ENCODE assay signal across 17 mouse cellular contexts in genomic region chr4:135531236-135531635, GRCm38 (mm10). TPM values are rescaled to one million over a fixed set of nuclear protein-coding genes. Genes with fewer than 3 reads are reported as not detected.
DNase-seq lines count a peak whose midpoint lies in the region; ATAC-seq lines count a peak whose summit lies in the region.
"Had no signal": no experiment of that assay in that cellular context is flagged by ENCODE, and none has a peak within 500 bp of the region (broad histone marks: within the 10 kb centered on the region; RNA-seq: fewer than 3 reads in every experiment).

No protein-coding gene starts in this region.

- H3K4me3 ChIP-seq in liver, embryonic 11.5 days (ENCODE audit: low read depth, low read length) = no peak overlapping the region
- H3K4me3 ChIP-seq: heart, embryonic 13.5 days; limb, embryonic 15.5 days; lung, embryonic 15.5 days; megakaryocyte, embryonic 14.5 days had no signal

- H3K36me3 ChIP-seq in liver, embryonic 11.5 days (ENCODE audit: control insufficient read depth, insufficient read depth, low read length) = no peaks in the 10 kb centered on the region
- H3K36me3 ChIP-seq: heart, embryonic 13.5 days; limb, embryonic 15.5 days; lung, embryonic 15.5 days had no signal

- H3K4me1 ChIP-seq in liver, embryonic 11.5 days (replicated peaks; ENCODE audit: control insufficient read depth, insufficient read depth, low read length) = no peaks in the 10 kb centered on the region
- H3K4me1 ChIP-seq: lung, embryonic 15.5 days; megakaryocyte, embryonic 14.5 days had no signal

- ATAC-seq in liver, embryonic 11.5 days (replicated peaks; ENCODE audit: low FRiP score) = no peak
- ATAC-seq: Patski had no signal

- H3K9ac ChIP-seq in liver, embryonic 11.5 days (ENCODE audit: low read depth, low read length) = no peak overlapping the region
- H3K9ac ChIP-seq: heart, embryonic 13.5 days; limb, embryonic 15.5 days; lung, embryonic 15.5 days had no signal

- H3K27ac ChIP-seq in liver, embryonic 11.5 days (ENCODE audit: low read depth, low read length) = no peak overlapping the region
- H3K27ac ChIP-seq: heart, embryonic 13.5 days; kidney, postnatal 0 days; limb, embryonic 15.5 days; lung, embryonic 15.5 days had no signal

- 91% methylated on average over 9 of the region's 9 CpGs for WGBS in liver, embryonic 11.5 days

- peaks cover 6% of the 10 kb centered on the region for H3K9me3 ChIP-seq in liver, embryonic 11.5 days (ENCODE audit: control insufficient read depth, low read length)
- H3K9me3 ChIP-seq: lung, embryonic 15.5 days had no signal

- DNase-seq in left cerebral cortex, adult 11 months (ENCODE audit: low spot score) = peak; percentile 36
- DNase-seq in left cerebral cortex, postnatal 4 days = no peak
- peak; percentile 19 to 25 for DNase-seq in frontal cortex, postnatal 25 days (ENCODE audit: low spot score in 2 of 2)
- DNase-seq in left cerebral cortex, adult 18-20 months (ENCODE audit: low spot score in 2 of 2) = peak; percentile 28 to 55
- DNase-seq in right cerebral cortex, postnatal 36 days (ENCODE audit: low spot score in 2 of 2) = peak; percentile 62 to 74
- no peak for DNase-seq in urinary bladder, postnatal 14 days (ENCODE audit: low spot score)
- DNase-seq in liver, embryonic 11.5 days (ENCODE audit: low spot score) = no peak
- DNase-seq: adrenal gland, adult 2 months; gastrocnemius, postnatal 25 days; spleen, adult 18-20 months had no signal

- H3K27me3 ChIP-seq in liver, embryonic 11.5 days (replicated peaks; ENCODE audit: control insufficient read depth, insufficient read depth, low read length) = no peaks in the 10 kb centered on the region
- H3K27me3 ChIP-seq: limb, embryonic 15.5 days; lung, embryonic 15.5 days; Patski had no signal

- intact Hi-C loops in left cerebral cortex, postnatal 4 days (cut with DNase I) = no loop called here

- no peak overlapping the region for H3K4me2 ChIP-seq in liver, embryonic 11.5 days
- H3K4me2 ChIP-seq: heart, embryonic 13.5 days; limb, embryonic 15.5 days; lung, embryonic 15.5 days had no signal

RNA-seq across cellular contexts. Expression of gene Nipal3, which starts 36.4 kb away (rescaled TPM):
- total RNA-seq in left cerebral cortex, postnatal 4 days (2021) = 10 to 100 TPM; 35.4 to 44.1 TPM
- total RNA-seq in left cerebral cortex, adult 18-20 months (2021) = 100 to 1,000 TPM in 1 of 2 experiments, 10 to 100 TPM in 1; 87.4 to 101 TPM
- polyA plus RNA-seq in liver, embryonic 11.5 days (2014; fragmentation: Nextera tagmentation; extraction: Ambion mirVana) = 2.8 and 4.5 TPM in 2 replicates

RNA-seq across cellular contexts. Expression of gene Stpg1, which starts 36.6 kb away (rescaled TPM):
- total RNA-seq in left cerebral cortex, postnatal 4 days (2021) = under 1 TPM; 0.16 to 0.24 TPM
- total RNA-seq in left cerebral cortex, adult 18-20 months (2021) = 1 to 10 TPM; 1.0 to 1.8 TPM
- 0.15 and 0.47 TPM in 2 replicates for polyA plus RNA-seq in liver, embryonic 11.5 days (2014; fragmentation: Nextera tagmentation; extraction: Ambion mirVana)
- total RNA-seq: CH12.LX had no signal
- polyA plus RNA-seq: Patski had no signal

RNA-seq across cellular contexts. Expression of gene Grhl3, which starts 42.2 kb away (rescaled TPM):
- total RNA-seq in left cerebral cortex, postnatal 4 days (2021) = under 1 TPM; 0.32 to 0.34 TPM
- total RNA-seq in left cerebral cortex, adult 18-20 months (2021) = 1 to 10 TPM; 1.0 to 1.8 TPM
- 2.7 and 3.7 TPM in 2 replicates for polyA plus RNA-seq in liver, embryonic 11.5 days (2014; fragmentation: Nextera tagmentation; extraction: Ambion mirVana)
- total RNA-seq: CH12.LX had no signal
- polyA plus RNA-seq: adrenal gland, adult 2 months; Patski had no signal

Comparison
In these comparisons a context has a peak if more than half of its experiments do, and no peak if none do; other contexts are left out.
1. DNase-seq: peak in left cerebral cortex, adult 11 months (single experiment), frontal cortex, postnatal 25 days (2 of 2), left cerebral cortex, adult 18-20 months (2 of 2) and right cerebral cortex, postnatal 36 days (2 of 2); none in left cerebral cortex, postnatal 4 days (single experiment), urinary bladder, postnatal 14 days (single experiment) and liver, embryonic 11.5 days (single experiment).